Mouse (Mus musculus) olfactory bulb, adult 2 months (tissue): ENCODE data around the gene Gm49405. TPM values are rescaled to one million over a fixed set of nuclear protein-coding genes. Genes with fewer than 3 reads are reported as not detected.

ENCODE experiments used
- H3K27ac ChIP-seq: fragments of 200-500 bp; 2 replicates; pipeline ENCODE4 v1.5.1; 2012; ENCODE audit warnings: low read depth, low read length; ENCODE audit not compliant: insufficient read depth
- H3K4me1 ChIP-seq: fragments of 200-500 bp; 2 replicates; pipeline ENCODE4 v1.6.1; 2012; ENCODE audit warnings: low read length; ENCODE audit not compliant: control insufficient read depth, insufficient read depth
- H3K4me3 ChIP-seq: fragments of 200-500 bp; 2 replicates; pipeline ENCODE4 v1.5.1; 2012; ENCODE audit warnings: mild to moderate bottlenecking, low read depth, low read length, moderate library complexity; ENCODE audit not compliant: insufficient read depth
- CTCF ChIP-seq: fragments of 200-500 bp; IDR thresholded peaks from 2 replicates; pipeline ENCODE4 v1.5.1; 2012; ENCODE audit warnings: low read depth, mild to moderate bottlenecking, low read length, moderate library complexity; ENCODE audit not compliant: insufficient read depth
- POLR2A ChIP-seq: fragments of 200-500 bp; IDR thresholded peaks from 2 replicates; pipeline ENCODE4 v1.6.1; 2012; ENCODE audit warnings: mild to moderate bottlenecking, low read depth, low read length, moderate library complexity; ENCODE audit not compliant: insufficient read depth
- WGBS: fragments of 180-500 bp; shearing (Covaris S2); methylation state at CpG from one replicate; pipeline ENCODE4 v1.1.7; 2018; 5-methylcytosine and 5-hydroxymethylcytosine counted together
- polyA plus RNA-seq: library from polyadenylated mRNA; stranded (reverse); fragments of >200 nt; gene quantifications from 2 replicates; pipeline ENCODE4 v1.2.4, GENCODE M21; 2012; ENCODE audit warnings: low replicate concordance; ENCODE audit not compliant: missing spikeins, insufficient read depth, insufficient read length

Gm49405 gene
- polyA plus RNA-seq, 1 experiment: not detected

DNA sequence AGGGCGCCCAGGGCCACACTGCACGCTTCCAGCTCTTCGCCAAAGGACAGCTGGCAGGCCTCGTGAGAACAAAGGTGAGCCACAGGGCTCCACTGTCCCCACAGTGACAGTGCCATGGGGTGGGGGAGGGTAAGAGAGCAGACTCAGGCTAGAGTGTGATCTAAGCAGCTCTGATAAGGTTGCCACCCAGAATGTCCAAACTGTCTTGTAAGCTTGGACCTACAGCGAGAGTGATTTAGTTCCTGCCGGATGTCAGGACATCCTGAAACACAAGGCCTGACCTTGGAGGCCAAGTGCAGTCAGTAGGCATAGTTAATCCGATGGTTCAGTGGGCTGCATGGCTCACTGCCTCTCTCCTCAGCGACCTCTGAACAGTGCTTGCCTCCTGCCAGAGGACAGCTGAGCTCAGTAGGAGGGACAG, 15.2 kb upstream of the Gm49405 start:
- WGBS: 65% methylated on average over 8 of the region's 8 CpGs
- H3K27ac ChIP-seq: no peak overlapping the region
- no peak for TF ChIP-seq POLR2A
- TF ChIP-seq CTCF: no peak
- no peak overlapping the region for H3K4me3 ChIP-seq
- H3K4me1 ChIP-seq: peaks cover 16% of the 10 kb centered on the region

DNA sequence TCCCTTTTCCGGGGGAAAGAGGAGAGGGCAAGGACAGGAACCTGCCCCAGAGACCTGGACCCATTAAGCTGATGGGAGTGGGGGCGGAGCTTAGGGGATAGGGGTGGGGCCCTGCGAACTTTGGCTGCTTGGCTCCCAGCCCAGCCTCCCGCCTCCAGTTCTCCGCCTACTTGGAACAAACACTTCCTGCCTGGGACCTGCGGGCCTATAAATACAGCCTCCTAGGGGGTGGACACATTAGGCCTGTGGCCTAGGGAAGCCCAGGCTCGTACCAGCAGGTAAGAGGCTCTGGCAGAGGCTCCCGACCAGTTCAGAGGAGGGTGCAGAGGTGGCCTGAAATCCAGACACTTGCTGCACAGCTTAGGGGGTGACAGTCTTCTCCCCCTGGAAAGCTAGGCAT, 14.1 kb upstream of the Gm49405 start, which contains the start of gene Acy3:
Acy3 (plus strand) TSS at position 237 of the 400 bp plus-strand sequence.
- 28% methylated on average over 8 of the region's 8 CpGs for WGBS
- H3K4me3 ChIP-seq: no peak within 1 kb of the TSS
- no peak for TF ChIP-seq CTCF
- no peak for TF ChIP-seq POLR2A
- H3K4me1 ChIP-seq: peaks cover 16% of the 10 kb centered on the region
- 0 out of 2 replicates have a peak within 1 kb of the TSS, but pooled peaks have one; percentile 2 for H3K27ac ChIP-seq

DNA sequence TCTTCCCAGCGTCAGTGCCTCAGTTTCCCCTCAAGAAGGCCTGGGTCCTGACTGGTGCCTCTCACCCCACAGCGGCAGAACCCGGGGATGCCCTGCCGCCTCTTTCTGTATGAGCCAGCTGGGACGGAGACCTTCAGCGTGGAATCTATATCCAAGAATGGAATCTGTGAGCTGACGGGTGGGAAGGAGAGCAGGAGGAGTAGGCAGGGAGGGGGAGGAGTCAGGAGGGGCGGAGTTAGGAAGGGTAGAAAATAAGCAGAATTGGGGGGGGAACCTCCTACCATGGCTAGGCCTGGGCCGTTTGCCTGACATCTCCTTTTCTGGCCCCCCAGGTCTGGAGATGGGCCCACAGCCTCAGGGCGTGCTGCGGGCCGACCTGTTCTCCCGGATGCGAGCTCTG, 12.4 kb upstream of the Gm49405 start:
- 92% methylated on average over 14 of the region's 14 CpGs for WGBS

DNA sequence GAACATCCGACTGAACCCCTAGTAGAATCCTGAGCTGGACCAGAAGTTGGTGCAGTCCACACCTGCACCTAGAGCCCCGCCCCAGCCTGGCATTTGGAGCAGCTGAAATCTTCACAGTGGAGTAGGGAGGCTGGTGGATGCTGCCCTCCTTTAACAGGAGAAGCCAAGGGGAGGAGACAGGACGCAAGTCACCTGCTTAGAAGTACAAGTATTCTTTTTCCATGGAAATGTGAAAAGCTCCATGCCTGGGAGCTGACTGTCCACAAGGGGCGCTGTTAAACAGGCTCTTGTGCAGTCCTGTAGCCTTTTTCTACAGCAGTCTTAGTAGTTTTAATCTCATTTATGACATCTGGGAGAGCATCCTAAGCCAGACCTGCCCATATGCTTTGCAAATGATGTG, 11.7 kb upstream of the Gm49405 start:
- WGBS: 87% methylated on average over 4 of the region's 4 CpGs
- H3K4me1 ChIP-seq: peaks cover 16% of the 10 kb centered on the region
- TF ChIP-seq CTCF (no peak), POLR2A (no peak)

More for the DNA sequence above, 12.4 kb upstream of the Gm49405 start:
- TF ChIP-seq CTCF (no peak), POLR2A (no peak)
- Histone ChIP-seq H3K4me3 (no peak overlapping the region), H3K27ac (no peak overlapping the region), H3K4me1 (peaks cover 16% of the 10 kb centered on the region)

DNA sequence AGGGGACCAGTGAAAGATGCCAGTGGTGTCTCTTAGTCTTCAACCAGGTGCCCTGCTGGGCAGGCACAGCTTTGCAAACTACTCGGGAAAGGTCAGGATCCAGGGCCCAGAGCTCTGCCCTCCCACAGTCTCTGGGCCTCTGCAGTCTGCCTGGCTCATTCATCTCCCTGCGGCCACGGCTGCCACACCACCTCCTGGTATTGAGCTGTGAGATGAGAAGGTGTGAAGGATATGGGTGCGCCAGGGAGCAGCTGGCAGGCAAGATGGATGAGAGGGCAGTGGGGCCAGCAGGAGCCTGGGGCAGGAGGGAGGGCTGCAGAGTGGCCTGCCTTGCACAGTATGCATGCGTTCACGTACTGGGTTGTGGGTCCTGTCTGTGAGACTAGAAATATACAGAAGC, 9.6 kb upstream of the Gm49405 start:
- WGBS: 76% methylated on average over 6 of the region's 6 CpGs
- peaks cover 10% of the 10 kb centered on the region for H3K4me1 ChIP-seq
- no peak for TF ChIP-seq POLR2A
- no peak for TF ChIP-seq CTCF
- H3K4me3 ChIP-seq: no peak overlapping the region
- H3K27ac ChIP-seq: no peak overlapping the region

More for the DNA sequence above, 11.7 kb upstream of the Gm49405 start:
- H3K27ac ChIP-seq: no peak overlapping the region
- no peak overlapping the region for H3K4me3 ChIP-seq

DNA sequence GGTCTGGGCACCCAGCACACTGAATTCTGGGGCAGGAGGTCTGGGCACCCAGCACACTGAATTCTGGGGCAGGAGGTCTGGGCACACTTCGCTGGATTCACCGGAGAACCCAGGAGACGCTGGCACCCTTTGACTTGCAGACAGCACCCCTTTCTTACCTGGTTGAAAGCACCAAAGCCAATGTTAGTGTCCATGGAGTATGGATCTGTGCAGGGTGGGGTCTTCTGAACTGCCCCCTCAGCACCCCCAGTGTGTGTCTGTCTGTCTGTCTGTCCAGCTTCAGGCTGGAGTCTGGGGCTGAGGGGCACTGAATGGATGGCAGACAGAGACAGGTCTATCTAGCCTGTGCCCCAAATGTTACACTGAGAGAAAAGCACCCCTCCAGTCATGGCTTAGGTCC, 8.9 kb upstream of the Gm49405 start:
- TF ChIP-seq CTCF (no peak), POLR2A (no peak)
- 96% methylated on average over 3 of the region's 3 CpGs for WGBS
- Histone ChIP-seq H3K27ac (no peak overlapping the region), H3K4me1 (peaks cover 3% of the 10 kb centered on the region; the same call in 1 of the 2 replicates), H3K4me3 (no peak overlapping the region)

DNA sequence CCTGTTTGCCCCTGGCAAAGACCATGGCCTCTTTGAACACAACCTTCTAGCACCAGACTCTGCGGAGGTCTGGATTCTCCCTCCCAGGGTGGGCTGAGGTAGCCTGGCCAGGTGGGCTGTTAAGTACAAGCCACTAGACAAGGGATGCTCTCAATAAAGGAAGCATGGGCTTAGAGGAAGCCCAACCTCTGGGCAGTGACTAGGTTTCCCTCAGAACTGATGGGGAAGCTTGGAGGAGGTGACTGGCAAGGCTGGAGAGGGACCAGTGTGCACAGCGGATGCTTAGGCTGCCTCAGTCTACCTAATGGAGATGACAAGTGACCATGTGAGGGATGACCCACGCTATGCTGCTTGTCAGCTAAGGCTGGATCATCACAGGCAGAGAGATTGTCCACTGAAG, 8.5 kb upstream of the Gm49405 start:
- Histone ChIP-seq H3K4me3 (no peak overlapping the region), H3K27ac (no peak overlapping the region), H3K4me1 (no peaks in the 10 kb centered on the region; the same call in 1 of the 2 replicates)
- 82% methylated on average over 3 of the region's 3 CpGs for WGBS
- TF ChIP-seq CTCF (no peak), POLR2A (no peak)

DNA sequence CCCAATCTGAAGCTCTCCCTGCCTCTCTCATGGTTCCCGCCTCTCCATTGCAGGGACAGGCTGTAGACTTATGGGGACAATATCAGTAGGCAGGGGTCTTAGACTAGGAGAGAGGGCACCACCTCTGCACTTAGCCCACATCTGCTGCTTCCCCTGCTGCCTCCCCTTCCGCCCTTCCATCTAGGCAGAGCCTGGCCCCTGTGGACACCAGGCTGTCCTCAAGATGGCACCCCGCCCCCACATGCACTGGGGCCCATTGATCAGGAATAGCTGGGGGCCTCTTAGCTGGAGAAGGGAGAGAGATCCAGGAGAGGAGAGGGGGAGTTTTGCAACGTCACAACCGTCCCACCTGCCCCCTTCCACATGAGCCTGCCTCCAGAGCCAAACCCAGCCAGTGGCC, 8.0 kb upstream of the Gm49405 start, which contains the start of gene Tbx10:
Tbx10 (plus strand) TSS at position 337 of the 400 bp plus-strand sequence.
- no peak for TF ChIP-seq POLR2A
- TF ChIP-seq CTCF: no peak
- H3K4me3 ChIP-seq: no peak within 1 kb of the TSS
- H3K27ac ChIP-seq: no peak within 1 kb of the TSS
- no peaks in the 10 kb centered on the region for H3K4me1 ChIP-seq
- 64% methylated on average over 5 of the region's 5 CpGs for WGBS

DNA sequence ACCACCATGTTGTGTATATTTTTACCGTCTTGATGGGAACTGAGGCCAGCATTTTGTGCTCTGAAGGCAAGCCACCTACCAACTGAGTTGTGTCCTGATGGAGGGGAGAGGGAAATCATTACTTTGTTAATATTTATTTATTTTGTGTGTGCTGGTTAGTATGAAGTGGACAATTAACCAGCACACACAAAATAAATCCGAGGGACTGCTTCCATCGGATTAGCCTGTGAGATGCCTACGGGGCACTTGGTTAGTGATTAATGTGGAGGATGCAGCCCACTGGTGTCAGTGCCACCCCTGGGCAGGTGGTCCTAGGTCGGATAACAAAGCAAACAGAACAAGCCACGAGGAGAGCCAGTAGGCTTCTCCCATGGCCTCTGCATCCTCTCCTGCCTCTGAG, 5.5 kb upstream of the Gm49405 start:
- Histone ChIP-seq H3K4me3 (no peak overlapping the region), H3K4me1 (peaks cover 3% of the 10 kb centered on the region), H3K27ac (no peak overlapping the region)
- TF ChIP-seq CTCF (no peak), POLR2A (no peak)
- WGBS: 71% methylated on average over 6 of the region's 6 CpGs

DNA sequence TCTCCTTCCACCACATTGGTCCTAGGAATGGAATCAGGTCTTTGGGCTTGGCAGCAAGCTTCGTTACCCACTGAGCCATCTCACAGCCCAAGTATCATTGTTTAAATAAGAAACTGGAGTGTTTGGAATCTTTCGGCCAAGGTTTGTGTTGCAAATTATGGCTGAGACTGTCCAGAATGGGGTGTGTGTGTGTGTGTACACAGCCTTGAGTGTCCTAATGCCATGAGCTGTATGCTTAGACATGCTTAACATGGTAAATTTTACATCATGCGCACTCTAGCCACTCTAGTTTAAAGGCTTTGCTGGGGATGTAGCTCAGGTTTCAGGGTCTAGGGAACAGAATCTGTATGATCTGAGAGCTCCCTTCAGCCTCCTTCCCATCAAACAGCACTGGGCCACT, 4.9 kb upstream of the Gm49405 start:
- 83% methylated on average over 3 of the region's 3 CpGs for WGBS

More for the DNA sequence above, 4.9 kb upstream of the Gm49405 start:
- H3K4me1 ChIP-seq: peaks cover 4% of the 10 kb centered on the region
- TF ChIP-seq POLR2A (no peak), CTCF (no peak)
- no peak overlapping the region for H3K4me3 ChIP-seq
- H3K27ac ChIP-seq: no peak overlapping the region
